Mouse (Mus musculus) erythroblast, embryonic 14.5 days (primary cell): Measurements from ENCODE around the gene Hpn. TPM values are rescaled to one million over a fixed set of nuclear protein-coding genes. Genes with fewer than 3 reads are reported as not detected.
A peak's percentile ranks its signal among the peaks of the same experiment; 100 is the strongest.

Experiments used
- H3K27me3 ChIP-seq: 2 replicates; pipeline ENCODE4 v1.6.1; 2012; ENCODE audit warnings: inconsistent platforms; ENCODE audit not compliant: control insufficient read depth
- H3K36me3 ChIP-seq: 2 replicates; pipeline ENCODE4 v1.6.1; 2012; ENCODE audit warnings: mild to moderate bottlenecking, inconsistent platforms; ENCODE audit not compliant: control insufficient read depth
- H3K4me1 ChIP-seq: 2 replicates; pipeline ENCODE4 v1.6.1; 2012; ENCODE audit warnings: inconsistent platforms; ENCODE audit not compliant: control insufficient read depth
- H3K4me3 ChIP-seq: replicated peaks from 2 replicates; pipeline ENCODE3; 2012; ENCODE audit warnings: moderate library complexity, mild to moderate bottlenecking, inconsistent platforms
- H3K9me3 ChIP-seq: 2 replicates; pipeline ENCODE4 v1.6.1; 2012; ENCODE audit warnings: low read length, inconsistent platforms, mixed read lengths; ENCODE audit not compliant: control insufficient read depth
- GATA1 ChIP-seq: IDR thresholded peaks from 2 replicates; pipeline ENCODE4 v1.6.1; 2012; ENCODE audit warnings: low read length, inconsistent platforms, mixed read lengths
- TAL1 ChIP-seq: IDR thresholded peaks from 3 replicates; pipeline ENCODE4 v1.6.1; 2012; ENCODE audit warnings: low read length, inconsistent platforms, mixed read lengths
- polyA plus RNA-seq: library from polyadenylated mRNA; stranded (reverse); fragments of >175 nt; gene quantifications from 2 replicates; pipeline ENCODE4 v1.2.3, GENCODE M21; 2012

The Hpn gene
- polyA plus RNA-seq, 1 experiment = 0.15 TPM

- no peak for TF ChIP-seq GATA1
- TF ChIP-seq TAL1 = no peak
- no peaks in the 10 kb centered on the region for H3K9me3 ChIP-seq
- peak within 1 kb of the TSS; percentile 26 for H3K4me3 ChIP-seq
- H3K36me3 ChIP-seq = no peaks in the 10 kb centered on the region
- H3K4me1 ChIP-seq = peaks cover 25% of the 10 kb centered on the region
- no peaks in the 10 kb centered on the region for H3K27me3 ChIP-seq
Observed at GRCm38 (mm10) chr7:31155296-31156033, 40.4 kb upstream of the Hpn start, which contains the start of gene Gramd1a. Gramd1a (minus strand) TSS chr7:31155896.

GRCm38 (mm10) chr7:31153536-31154320 lies 38.6 kb upstream of the Hpn start:
- Histone ChIP-seq H3K4me1 (peaks cover 42% of the 10 kb centered on the region), H3K36me3 (no peaks in the 10 kb centered on the region)
- no peak for TF ChIP-seq GATA1
- TF ChIP-seq TAL1 = no peak

GRCm38 (mm10) chr7:31151301-31152241 lies 36.5 kb upstream of the Hpn start:
- no peaks in the 10 kb centered on the region for H3K9me3 ChIP-seq
- H3K4me3 ChIP-seq = peak overlapping the region; percentile 67
- TF ChIP-seq TAL1 = no peak
- TF ChIP-seq GATA1 = no peak
- no peaks in the 10 kb centered on the region for H3K27me3 ChIP-seq
- peaks cover 51% of the 10 kb centered on the region for H3K4me1 ChIP-seq
- no peaks in the 10 kb centered on the region for H3K36me3 ChIP-seq

More at GRCm38 (mm10) chr7:31153536-31154320, 38.6 kb upstream of the Hpn start:
- Histone ChIP-seq H3K4me3 (no peak overlapping the region), H3K27me3 (no peaks in the 10 kb centered on the region), H3K9me3 (no peaks in the 10 kb centered on the region)

- Histone ChIP-seq H3K4me1 (peaks cover 46% of the 10 kb centered on the region), H3K4me3 (peak overlapping the region; percentile 67), H3K36me3 (no peaks in the 10 kb centered on the region), H3K9me3 (no peaks in the 10 kb centered on the region), H3K27me3 (no peaks in the 10 kb centered on the region)
- TF ChIP-seq GATA1 (no peak), TAL1 (no peak)
Observed at GRCm38 (mm10) chr7:31150566-31151300, 35.6 kb upstream of the Hpn start.

DNA sequence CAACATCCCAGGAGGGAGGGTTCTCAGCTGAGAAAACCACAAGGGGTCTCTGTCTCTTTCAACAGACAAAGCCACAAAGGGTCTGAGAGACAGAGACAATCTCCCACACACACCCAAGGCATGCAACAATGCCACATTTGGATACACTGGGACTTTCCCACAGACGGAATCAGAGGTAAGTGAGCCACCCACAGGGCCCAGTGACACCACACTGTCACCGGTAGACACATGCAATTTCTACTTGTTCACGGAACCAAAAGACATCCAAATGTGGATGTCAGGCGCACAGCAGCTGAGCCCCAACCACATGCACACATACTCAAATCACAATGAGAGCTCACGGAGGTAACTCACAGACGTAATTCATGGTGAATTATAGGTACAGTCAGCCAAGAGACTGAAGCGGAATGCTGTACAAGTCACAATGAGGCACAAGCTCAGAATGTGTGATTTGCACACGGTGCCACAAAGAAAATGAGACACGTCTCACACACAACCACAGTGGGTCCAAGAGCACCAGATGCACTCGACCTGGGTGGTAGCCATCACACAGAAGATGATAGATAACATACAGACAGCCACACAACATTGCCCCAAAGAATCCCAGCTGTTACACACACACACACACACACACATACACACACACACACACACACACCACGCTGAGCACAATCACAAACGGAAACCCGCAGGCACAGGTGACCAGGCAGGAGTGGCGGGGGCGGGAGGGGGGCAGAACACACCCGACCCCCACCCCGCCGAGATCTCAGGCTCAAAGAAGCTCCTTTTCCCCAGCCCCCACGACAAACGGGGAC lies 34.9 kb upstream of the Hpn start:
- H3K36me3 ChIP-seq = no peaks in the 10 kb centered on the region
- no peaks in the 10 kb centered on the region for H3K27me3 ChIP-seq
- H3K9me3 ChIP-seq = no peaks in the 10 kb centered on the region
- peak overlapping the region; percentile 67 for H3K4me3 ChIP-seq
- TF ChIP-seq TAL1 (no peak), GATA1 (no peak)
- H3K4me1 ChIP-seq = peaks cover 43% of the 10 kb centered on the region

- Histone ChIP-seq H3K4me3 (peak overlapping the region; percentile 46), H3K9me3 (no peaks in the 10 kb centered on the region), H3K36me3 (no peaks in the 10 kb centered on the region), H3K27me3 (no peaks in the 10 kb centered on the region), H3K4me1 (peaks cover 43% of the 10 kb centered on the region)
- TF ChIP-seq TAL1 (no peak), GATA1 (no peak)
Observed at GRCm38 (mm10) chr7:31149271-31149670, 34.2 kb upstream of the Hpn start.

GRCm38 (mm10) chr7:31148756-31149155 lies 33.7 kb upstream of the Hpn start:
- H3K4me3 ChIP-seq = peak overlapping the region; percentile 46
- H3K36me3 ChIP-seq = peaks cover under 1% of the 10 kb centered on the region; the same call in 1 of the 2 replicates
- H3K4me1 ChIP-seq = peaks cover 43% of the 10 kb centered on the region

DNA sequence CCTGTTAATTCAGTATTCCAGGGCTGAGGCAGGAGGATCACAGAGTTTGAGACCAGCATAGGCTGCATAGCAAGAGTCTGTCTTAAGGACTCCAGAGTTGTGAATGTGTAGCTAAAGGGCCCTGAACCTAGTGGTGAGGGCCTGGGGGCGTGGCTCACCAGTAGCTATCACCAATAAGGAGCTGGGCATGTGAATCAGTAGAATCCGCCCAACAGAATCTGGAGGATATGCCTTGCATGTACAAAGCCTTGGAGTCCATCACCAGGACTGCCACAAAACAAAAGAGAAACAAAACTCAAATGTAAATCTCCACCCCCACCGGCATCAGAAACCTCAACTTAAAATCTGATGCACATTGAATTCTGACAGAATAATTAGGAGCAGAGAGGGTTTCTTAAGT lies 33.0 kb upstream of the Hpn start:
- Histone ChIP-seq H3K4me3 (no peak overlapping the region), H3K36me3 (peaks cover 7% of the 10 kb centered on the region; the same call in 1 of the 2 replicates), H3K9me3 (no peaks in the 10 kb centered on the region), H3K4me1 (peaks cover 43% of the 10 kb centered on the region), H3K27me3 (no peaks in the 10 kb centered on the region)
- TF ChIP-seq GATA1 (no peak), TAL1 (no peak)

More at GRCm38 (mm10) chr7:31148756-31149155, 33.7 kb upstream of the Hpn start:
- Histone ChIP-seq H3K9me3 (no peaks in the 10 kb centered on the region), H3K27me3 (no peaks in the 10 kb centered on the region)
- TF ChIP-seq GATA1 = no peak
- TF ChIP-seq TAL1 = no peak
